Mouse (Mus musculus) cerebral cortex, adult 2 months (tissue): ENCODE measurements around the gene Grk3.

Experiments
- WGBS: fragments of 180-500 bp; shearing (Covaris S2); methylation state at CpG from one replicate; pipeline ENCODE4 v1.1.7; 2018; 5-methylcytosine and 5-hydroxymethylcytosine counted together

The Grk3 gene

DNA sequence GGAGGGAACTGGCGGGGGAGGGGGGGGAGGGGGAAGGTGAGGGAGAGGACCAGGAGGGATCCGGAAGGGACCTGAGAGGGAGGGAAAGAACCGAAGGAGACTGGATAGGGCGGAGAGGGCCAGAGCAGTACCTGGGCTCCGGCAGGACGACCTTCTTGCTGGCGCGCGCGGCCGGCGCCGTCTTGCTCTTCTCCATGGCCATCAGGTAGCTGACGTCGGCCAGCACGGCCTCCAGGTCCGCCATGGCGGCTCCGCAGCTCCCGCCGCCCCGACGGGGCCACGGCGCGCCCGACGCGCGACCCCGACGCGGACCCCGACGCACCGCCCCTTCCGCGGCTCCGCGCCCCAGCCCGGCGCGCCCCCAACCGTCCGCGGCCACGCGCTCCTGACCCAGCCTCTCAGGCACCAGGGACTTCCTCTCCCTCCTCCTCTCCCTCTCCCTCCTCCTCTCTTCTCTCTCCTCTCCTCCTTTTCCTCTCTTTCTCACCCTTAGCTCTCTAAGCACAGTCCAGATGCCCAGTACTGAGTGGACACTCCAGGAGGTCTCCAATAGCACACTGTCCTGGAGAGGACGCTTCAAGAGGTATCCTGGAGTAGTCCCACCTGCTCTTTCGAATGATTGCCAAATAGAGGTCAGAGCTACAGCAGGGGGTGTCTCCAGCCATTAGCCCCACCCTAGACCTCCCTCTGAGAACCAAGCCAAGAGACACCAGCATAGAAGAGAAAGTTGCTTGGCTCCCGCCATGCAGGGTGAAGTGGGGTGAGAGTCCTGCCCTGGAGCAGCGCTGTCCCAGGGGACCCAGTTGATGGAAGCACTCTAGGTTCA lies at the start of gene Grk3:
Grk3 (minus strand) TSS at position 556 of the 826 bp plus-strand sequence.
- 4% methylated on average over 46 of the region's 52 CpGs for WGBS

DNA sequence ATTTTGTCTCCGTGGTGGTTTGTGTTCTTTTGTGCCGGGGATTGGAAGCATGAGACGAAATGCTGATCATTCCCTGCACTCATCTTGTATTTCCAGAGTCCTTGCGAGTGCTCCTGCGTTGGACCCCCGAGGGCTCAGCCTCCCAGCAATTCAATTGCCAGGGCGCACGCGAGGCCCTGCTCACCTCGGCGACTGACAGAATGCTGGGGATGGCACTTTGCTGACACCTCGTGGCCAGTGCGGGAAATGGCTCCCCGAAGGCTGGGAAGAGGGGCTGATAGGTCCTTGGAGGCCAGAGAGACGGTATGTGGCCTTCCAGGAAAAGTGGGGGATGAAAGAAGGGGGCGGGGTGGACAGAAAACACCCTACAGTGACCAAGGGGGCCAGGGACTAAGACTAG lies 38.7 kb upstream of the Grk3 start:
- 8% methylated on average over 16 of the region's 16 CpGs for WGBS

DNA sequence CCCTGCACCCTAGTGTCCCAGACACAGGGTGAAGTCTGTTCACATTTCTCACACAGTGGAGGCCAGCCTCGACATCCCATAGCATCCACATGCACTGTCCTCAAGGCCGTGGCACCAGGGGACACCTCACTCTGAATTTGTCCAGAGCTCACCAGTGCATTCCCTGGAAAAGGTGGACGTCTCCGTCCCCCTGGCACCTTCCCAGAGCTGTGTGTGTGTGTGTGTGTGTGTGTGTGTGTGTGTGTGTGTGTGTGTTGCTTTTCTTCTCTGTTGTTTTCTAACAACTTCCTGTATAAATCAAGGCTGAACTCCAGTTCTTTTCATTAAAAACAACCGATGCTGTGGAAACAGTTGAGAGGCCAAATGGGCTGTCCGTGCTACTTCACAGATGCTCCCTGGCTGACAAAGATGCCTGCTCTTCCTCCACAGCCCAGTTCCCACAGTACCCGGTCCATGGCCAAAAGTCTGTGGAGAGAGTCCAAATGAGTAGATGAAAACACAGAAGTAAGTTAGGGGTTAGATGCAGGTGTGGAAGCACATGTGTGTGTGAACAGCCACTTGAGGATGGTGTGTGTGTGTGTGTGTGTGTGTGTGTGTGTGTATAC lies 35.1 kb upstream of the Grk3 start:
- WGBS: 47% methylated on average over 7 of the region's 7 CpGs

DNA sequence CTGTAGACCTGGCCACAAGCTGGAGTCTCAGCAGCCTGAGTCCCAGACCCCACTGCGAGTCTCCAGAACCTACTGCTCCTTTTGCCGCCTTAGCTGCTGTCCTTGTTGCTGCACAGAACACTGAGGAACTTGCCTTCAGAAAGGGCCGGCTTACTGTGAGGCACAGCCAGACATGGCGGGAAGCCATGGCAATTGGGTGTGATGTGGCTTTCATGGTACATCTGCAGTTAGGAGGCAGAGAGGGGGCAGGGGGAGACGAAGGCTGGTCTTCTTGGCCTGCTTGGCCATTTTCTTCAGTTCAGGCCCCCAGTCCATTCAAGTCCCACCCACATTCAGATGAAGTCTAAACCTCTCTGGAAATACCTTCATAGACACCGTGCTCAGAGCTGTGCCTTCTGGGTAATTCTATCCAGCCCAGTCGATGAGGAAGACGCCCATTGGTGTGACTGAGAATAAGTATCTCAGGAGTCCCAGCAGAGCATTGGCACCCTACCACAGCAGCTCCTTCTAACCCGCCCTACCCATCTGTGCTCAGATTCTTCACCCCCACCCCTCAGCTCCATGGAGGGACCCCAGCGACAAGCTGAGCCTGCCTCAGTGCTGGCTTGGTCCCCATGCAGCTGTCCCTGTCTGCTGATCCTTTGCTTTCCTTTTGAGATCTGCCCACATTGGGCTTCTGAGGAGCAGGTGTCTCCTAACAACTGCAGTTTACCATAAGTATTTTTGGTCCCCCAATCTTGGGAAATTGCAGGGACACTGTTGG lies 30.1 kb upstream of the Grk3 start:
- WGBS: 57% methylated on average over 10 of the region's 10 CpGs

DNA sequence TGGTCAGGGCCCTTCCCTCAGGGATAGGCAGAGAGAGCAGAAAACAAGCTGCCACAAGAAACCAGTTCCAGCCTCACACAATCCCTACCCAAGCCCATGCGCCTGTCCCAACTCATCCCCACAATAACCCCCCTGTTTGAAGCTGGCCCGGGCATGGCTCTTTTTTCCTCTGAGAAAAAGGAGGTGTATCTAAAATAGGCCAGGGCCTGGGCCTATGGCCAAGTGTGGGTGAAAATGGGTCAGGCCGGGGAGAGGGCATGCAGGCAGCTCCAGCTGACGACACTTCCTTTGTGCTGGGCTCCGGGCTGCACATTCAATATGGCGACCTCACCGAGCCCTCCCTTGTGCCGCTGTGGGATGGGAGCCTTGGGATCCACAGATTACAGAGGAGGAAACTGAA lies 27.9 kb upstream of the Grk3 start:
- 49% methylated on average over 8 of the region's 8 CpGs for WGBS

DNA sequence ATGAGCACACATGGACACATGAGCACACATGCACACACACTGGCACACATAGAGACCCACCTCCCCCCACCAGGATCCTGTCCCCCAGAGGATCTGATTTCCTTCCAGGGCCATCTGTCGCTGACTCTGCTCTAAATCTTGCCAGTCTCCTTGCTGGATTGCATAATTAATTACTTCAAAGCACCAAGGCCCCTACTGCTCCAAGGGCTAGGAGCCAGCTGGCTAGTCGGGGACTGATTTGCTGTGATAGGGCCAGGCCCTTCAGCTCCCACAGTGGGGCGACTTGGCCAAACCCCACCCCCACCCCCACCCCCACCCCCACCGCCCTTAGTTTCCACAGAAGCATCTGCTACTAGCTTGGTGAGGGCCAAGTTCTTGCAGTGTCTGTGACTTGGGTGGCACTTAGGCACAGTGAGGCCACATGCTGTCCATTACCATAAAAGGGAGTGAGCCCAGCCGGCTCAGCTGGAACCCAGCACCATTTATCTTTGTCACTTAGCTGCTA lies 26.0 kb upstream of the Grk3 start:
- 11% methylated on average over 5 of the region's 5 CpGs for WGBS

DNA sequence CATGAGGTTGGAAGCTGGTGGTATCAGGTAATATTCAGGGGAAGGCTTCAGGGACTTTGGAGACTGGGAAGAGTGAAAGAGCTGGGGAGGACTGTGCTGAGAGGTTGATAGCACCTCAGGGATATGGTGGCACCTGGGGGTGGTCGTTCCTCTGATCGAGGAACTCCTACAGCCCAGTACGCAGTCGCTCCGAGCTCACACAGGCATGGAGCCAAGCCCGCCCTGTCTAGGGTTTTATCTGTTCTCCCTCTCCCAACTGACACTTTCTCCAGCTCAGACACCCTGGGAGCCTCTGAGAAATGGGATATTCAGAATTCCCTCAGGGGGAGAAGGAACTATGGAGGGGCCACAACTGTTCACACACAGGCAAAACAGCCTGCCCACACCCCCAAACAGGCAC lies 25.2 kb upstream of the Grk3 start:
- WGBS: 43% methylated on average over 6 of the region's 6 CpGs

DNA sequence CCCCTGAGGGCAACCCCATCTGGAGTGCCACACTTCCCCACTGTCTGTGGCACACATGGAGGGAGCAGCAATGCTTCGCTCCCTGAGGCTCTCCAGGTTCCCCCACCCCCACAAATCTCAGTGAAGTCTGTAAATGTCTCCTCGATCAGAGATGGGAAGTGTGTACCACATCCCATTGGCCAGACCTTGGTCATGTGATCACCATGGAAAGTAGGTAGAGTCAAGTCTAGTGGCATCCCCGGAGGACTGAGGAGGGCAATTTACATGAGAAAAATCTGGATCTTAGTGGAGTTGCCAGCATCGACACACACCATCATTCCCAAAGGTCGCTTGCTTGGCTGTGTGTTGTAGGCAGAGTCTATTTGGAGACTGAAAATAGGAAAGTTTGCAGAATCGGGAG lies 23.0 kb upstream of the Grk3 start:
- whole genome bisulfite sequencing: 50% methylated on average over 6 of the region's 6 CpGs

DNA sequence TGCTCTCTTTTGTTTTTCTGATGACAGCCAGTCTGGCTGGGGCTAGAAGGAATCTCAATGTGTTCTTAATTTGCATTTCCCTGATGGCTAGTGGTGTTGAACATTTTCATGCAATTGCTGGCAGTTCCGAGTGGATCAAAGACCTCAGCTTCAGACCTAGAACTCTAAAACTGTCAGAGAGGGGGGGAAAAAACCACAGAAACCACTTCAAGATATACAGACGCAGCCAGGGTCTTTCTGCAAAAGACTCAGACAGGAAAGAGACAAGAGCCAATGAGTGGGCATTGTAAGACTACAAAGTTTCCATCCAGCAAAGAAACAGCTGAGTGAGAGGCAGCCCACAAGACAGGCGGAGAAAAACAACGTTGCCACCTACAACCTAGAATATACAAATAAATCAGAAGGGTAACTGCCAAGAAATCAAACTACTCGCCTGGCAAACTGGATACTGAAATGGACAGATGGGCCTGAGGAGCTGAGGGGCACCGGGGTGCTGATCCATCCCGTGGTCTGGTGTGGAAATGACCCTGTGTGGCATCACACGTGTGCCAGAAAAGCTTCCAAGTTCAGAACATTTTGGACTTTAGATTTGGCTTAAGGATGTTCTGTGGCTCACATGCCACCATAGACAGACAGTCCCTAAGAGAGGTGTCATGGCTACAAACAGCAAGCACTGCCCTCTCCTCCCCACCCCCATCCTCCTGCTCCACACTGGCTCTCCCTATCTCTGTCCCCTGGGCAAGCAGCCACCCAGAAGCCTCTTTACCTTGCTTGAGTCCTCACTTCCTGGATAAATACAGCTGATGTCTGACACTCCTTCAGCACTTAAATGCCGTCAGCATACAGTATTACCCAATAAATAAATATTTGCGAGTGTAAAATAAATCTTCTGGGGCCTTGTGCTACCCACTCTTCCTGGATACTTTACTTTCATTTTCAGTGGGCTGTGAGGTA lies 19.8 kb upstream of the Grk3 start:
- 45% methylated on average over 10 of the region's 10 CpGs for WGBS

DNA sequence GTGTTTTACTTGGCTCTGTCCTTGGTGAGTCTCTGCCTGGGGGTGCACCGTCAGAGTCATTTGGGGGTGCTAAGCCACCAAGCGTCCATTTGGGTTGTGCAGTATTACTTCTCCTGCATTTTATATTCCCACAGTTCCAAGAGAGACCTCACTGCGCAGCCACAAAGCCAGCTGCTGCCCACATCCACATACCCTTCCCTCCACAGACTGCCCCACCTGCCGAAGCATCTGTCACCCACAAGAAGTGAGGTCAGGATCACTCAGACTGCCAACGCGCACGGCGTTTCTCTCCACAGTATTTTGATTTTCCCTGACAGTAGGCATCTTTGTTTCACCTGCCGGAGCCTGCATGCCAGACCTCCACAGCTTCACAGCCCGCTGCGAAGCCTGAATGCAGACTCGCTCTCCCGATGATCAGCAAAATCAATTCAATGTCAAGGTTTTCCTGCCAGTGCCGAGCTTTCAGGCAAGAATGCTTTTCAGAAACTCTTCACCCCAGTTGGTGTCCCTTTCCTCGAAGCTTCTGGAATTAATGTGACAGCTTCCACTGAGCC lies 15.7 kb upstream of the Grk3 start:
- 45% methylated on average over 15 of the region's 15 CpGs for WGBS

DNA sequence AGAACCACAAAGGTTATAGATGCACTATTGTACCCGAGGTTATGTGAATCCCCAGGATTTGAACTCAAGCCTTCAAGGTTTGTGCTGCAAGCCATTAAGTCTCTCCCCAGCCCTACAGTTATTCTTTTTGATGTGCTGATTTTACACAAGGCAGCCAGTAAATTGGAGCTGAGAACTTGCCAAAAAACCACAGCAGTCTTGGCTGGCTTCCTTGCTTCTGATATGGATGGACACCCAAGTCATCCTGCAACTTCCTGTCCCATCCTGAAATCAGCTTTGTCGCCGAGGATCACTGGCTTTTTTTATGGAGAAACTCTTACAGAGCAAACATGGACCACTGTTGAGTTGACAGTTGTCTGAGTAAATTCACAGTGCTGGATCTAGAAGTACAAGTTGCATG lies 14.5 kb upstream of the Grk3 start:
- 63% methylated on average over 3 of the region's 3 CpGs for WGBS

DNA sequence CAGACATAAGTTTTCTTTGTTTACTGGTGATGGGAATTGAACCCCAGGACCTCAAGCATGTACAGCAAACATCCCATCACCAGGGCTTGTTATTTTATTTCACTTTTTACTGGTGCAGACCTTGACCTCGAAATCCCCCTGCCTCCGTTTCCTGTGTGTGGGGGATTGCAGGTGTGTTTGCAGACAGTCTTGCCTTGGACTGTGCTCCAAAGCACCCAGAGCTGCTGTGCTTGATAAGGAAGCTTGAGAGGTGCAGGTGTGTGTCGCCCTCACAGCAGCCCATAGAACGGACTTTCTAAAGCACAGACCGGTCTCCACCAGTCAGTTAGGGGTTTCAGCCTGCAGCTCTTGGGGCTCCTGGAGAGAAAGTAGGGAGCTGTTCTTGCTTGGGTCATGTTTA lies 11.1 kb upstream of the Grk3 start:
- WGBS: 91% methylated on average over 5 of the region's 5 CpGs

DNA sequence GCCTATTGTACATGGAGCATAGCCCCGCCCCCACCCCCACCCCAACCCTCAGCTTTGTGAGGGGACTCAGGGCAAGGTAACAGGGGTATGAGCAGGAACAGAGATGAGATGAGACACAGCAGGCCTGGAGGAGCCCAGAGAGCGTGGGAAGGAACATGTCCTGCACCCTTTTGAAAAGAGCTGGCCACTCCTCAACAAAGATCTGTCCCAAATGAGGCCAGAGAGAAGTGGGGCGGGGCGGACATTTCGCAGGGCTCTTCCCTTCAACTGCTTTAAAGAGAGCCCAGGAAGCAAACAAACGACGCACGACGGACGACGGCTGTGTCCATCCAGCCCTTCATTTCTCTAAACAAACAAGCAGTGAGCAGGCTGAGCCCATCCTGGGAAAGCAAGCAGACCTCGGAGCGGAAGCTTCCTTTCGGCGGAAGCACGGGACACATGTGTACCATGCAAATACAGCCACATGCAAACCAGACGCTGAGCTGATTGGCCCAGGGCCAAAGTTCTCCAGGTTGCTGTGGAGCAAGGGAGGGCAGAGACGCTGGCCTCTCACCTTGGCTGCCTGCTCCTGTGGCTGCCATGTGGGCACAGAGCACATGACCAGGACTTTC lies 8.7 kb upstream of the Grk3 start:
- WGBS: 40% methylated on average over 18 of the region's 18 CpGs

DNA sequence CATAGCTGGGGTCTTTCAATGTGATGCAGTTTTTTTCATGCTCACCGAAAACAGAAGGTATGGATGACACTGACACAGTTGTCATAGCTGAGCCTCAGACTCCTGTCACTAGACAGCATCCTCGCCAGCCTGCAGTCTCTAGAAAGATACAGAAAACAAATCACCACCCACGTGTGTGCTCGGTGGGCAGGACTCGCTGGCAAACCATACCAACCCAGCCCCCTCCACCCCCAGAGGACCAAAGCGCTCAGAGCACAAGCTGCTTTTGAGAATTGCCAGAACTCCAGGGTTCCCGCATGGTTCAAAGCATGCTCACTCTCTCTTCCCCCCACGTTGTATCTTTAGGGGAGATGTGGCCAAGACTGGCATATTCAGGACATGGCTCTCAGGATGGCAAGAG lies 2.6 kb upstream of the Grk3 start:
- WGBS: 18% methylated on average over 8 of the region's 8 CpGs

DNA sequence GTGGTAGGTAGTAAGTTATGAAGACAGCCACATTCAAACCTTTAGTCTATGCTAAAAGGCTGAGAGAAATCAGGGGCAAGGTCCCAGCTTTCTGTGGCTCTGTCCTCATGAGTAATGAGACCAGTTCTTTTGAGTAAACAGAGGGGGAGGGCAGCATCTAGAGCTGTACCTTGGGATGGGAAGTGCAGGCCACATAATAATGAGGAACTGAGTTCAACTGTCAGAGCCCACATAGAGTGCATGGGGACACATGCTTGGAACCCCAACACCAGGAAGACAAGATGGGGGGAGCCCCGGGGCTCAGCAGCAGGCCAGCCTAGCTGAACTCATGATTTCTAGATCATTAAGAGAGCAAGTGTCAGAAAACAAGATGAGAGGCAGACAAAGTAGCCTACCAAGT lies 1.4 kb upstream of the Grk3 start:
- WGBS: 92% methylated on average over 1 of the region's 1 CpGs

DNA sequence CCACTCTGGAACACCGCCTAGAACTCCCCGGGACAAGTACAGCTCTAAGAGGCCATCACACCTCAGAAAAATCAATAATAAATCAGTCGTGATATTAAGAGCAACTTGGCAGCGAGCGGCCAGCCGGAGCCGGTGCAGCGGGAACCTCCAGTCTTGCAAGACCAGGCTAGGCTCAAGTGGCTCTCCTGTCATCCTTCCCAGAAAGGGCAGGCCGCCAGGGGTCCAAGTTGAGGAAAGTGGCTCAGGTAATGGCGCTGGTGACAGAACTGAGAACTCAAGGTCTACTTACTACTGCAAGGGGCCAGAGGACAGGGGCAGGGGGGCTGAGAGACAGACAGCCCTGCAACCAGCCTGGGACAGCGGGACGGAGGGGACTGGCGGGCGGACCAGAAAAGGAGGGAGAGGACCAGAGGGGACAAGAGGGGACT lies 769 bp downstream of the Grk3 start:
- 5% methylated on average over 14 of the region's 14 CpGs for WGBS

DNA sequence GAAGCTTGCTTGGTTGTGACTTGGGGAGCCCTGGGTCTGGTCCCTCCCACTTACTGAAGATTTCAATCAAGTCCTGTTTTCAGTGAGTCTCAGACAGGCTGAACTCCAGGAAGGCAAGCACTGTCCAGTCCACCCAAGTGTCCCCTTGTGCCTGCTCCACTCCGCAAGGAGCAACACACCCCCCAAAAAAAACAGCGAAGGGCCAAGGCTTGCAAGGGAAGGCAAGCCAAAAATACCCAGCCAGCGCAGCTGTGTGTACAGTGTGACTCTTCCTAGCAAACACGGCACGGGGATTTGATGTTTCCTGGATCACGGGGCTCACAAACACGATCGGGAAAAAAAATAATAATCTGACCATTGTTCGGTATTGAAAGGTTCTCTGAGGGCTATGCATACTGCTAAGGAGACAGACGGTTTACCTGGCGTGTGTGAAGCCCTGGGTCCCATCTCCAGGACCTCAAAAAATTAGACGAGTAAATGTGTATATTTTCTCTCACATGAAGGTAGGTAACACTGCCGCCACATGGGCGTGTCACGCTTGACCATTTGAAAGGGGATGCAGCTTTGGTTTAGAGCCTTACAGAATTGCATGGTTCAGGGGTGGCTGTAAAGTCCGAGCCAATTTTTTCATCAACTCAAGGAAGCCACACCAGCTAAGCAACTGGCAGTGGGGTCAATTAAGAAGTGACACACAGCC lies 1.3 kb downstream of the Grk3 start:
- WGBS: 15% methylated on average over 16 of the region's 16 CpGs

DNA sequence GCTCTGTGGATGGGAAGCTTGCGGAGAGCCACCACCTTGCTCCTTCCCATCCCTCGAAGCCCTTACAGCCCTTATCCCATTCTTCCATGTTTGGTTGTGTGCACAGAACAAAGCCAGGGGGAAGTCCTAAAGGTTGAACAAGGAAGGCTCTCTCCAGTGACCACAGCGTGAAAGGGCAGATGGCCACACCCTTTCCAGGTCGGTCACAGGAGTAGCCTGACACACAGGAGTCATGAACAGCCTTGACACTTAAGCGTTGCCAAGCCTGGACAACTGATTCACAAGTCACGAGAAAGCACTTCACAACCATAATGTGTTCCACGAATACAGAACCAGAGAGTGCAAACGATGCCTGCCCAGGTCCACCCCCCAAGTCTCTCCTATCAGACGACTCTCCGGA lies 3.7 kb downstream of the Grk3 start:
- 85% methylated on average over 10 of the region's 10 CpGs for WGBS

DNA sequence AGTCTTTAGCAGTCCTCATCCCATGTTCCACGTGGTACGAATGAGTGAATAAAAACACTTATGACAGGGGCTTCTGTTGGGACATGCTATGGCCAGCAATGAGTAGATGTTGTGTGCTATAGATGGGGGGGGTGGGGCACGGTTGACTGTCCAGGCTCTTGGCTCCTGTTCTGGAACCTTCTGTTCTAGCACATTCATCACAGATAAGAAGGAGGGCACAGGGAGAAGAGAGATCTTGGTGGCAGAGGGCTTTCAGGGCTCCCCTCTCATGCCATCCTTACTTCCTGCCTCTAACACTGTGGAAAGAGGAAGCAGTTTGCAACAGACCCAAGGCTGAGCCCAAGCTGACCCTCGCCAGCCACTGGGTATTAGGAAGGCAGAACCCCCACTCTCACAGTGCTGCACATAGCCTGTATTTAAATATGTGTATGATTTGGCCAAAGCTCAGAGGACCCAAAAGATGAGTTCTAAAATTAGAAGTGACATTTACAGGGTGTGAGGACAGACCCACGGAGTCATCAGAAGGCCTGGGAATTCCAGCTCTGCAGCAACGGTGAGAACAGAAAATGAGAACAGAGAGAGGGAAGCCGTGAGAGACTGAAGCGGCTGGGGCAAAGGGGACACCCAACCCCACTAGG lies 6.3 kb downstream of the Grk3 start:
- WGBS: 59% methylated on average over 8 of the region's 8 CpGs

DNA sequence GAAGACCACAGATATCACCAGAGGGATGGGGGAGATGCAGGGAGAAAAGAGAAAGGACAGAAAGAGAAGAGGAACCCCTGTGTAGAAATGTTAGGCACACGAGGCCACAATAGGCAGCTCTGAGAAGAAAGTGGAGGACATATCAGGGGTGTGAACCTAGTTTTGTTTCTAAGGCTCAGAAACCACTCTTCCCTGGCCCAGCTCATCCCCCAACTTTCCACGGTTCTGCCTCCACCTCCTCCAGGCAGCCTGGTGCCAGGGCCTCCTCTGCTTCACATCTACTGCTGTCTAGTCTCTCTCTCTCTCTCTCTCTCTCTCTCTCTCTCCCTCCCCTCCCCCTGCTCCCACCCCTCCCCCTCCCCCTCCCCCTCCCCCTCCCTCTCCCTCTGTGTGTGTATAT lies 7.1 kb downstream of the Grk3 start:
- WGBS: 41% methylated on average over 2 of the region's 2 CpGs
